Mouse (Mus musculus): ENCODE results near the gene Nt5c3. TPM values are rescaled to one million over a fixed set of nuclear protein-coding genes. Genes with fewer than 3 reads are reported as not detected.
A peak's percentile ranks its signal among the peaks of the same experiment; 100 is the strongest.

The Nt5c3 gene
- total and polyA plus RNA-seq, 2 experiments from 2014 or later: 38.4 to 155 TPM

GRCm38 (mm10) chr6:56923331-56923725, 404 bp downstream of the Nt5c3 start:
- WGBS: under 1% methylated on average over 25 of the region's 25 CpGs
- Histone ChIP-seq H3K9me3 (ENCODE audit: low read length) (no peaks in the 10 kb centered on the region), H3K4me1 (ENCODE audit: insufficient read depth, low read length) (0 out of 2 replicates have a peak, but pooled peaks cover 6% of the 10 kb centered on the region), H3K4me2 (ENCODE audit: low read depth, low read length) (peak overlapping the region; percentile 64), H3K9ac (replicated peaks; ENCODE audit: low read length) (peak overlapping the region; percentile 75), H3K27ac (peak overlapping the region; percentile 88), H3K36me3 (ENCODE audit: insufficient read depth, low read length) (no peaks in the 10 kb centered on the region), H3K27me3 (ENCODE audit: insufficient read depth, low read length) (no peaks in the 10 kb centered on the region), H3K4me3 (ENCODE audit: low read length) (peak overlapping the region; percentile 69)
- DNase-seq (ENCODE audit: low spot score): no peak
- no peak for ATAC-seq
- no peak for TF ChIP-seq CTCF (IDR thresholded peaks at IDR 0.05; ENCODE audit: low read depth)

GRCm38 (mm10) chr6:56920222-56921092, 3.3 kb downstream of the Nt5c3 start:
- Histone ChIP-seq H3K9ac (replicated peaks; ENCODE audit: low read length) (no peak overlapping the region), H3K4me3 (ENCODE audit: low read length) (no peak overlapping the region), H3K9me3 (ENCODE audit: low read length) (no peaks in the 10 kb centered on the region), H3K4me1 (ENCODE audit: insufficient read depth, low read length) (0 out of 2 replicates have a peak, but pooled peaks cover 6% of the 10 kb centered on the region), H3K27ac (no peak overlapping the region), H3K36me3 (ENCODE audit: insufficient read depth, low read length) (no peaks in the 10 kb centered on the region), H3K27me3 (ENCODE audit: insufficient read depth, low read length) (no peaks in the 10 kb centered on the region), H3K4me2 (ENCODE audit: low read depth, low read length) (no peak overlapping the region)
- no peak for ATAC-seq
- 76% methylated on average over 12 of the region's 12 CpGs for WGBS
- TF ChIP-seq CTCF (IDR thresholded peaks at IDR 0.05; ENCODE audit: low read depth): no peak
- DNase-seq (ENCODE audit: low spot score): no peak

GRCm38 (mm10) chr6:56919330-56920044, 4.2 kb downstream of the Nt5c3 start:
- H3K9ac ChIP-seq (replicated peaks; ENCODE audit: low read length): no peak overlapping the region
- H3K27me3 ChIP-seq (ENCODE audit: insufficient read depth, low read length): no peaks in the 10 kb centered on the region
- H3K4me2 ChIP-seq (ENCODE audit: low read depth, low read length): no peak overlapping the region
- no peak for ATAC-seq
- no peak overlapping the region for H3K27ac ChIP-seq
- no peak for TF ChIP-seq CTCF (IDR thresholded peaks at IDR 0.05; ENCODE audit: low read depth)
- H3K36me3 ChIP-seq (ENCODE audit: insufficient read depth, low read length): no peaks in the 10 kb centered on the region
- H3K4me1 ChIP-seq (ENCODE audit: insufficient read depth, low read length): 0 out of 2 replicates have a peak, but pooled peaks cover 2% of the 10 kb centered on the region
- no peak for DNase-seq (ENCODE audit: low spot score)
- H3K9me3 ChIP-seq (ENCODE audit: low read length): no peaks in the 10 kb centered on the region
- H3K4me3 ChIP-seq (ENCODE audit: low read length): no peak overlapping the region
- 94% methylated on average over 7 of the region's 7 CpGs for WGBS

GRCm38 (mm10) chr6:56917578-56918368, 6.0 kb downstream of the Nt5c3 start:
- Histone ChIP-seq H3K4me1 (ENCODE audit: insufficient read depth, low read length) (no peaks in the 10 kb centered on the region), H3K27me3 (ENCODE audit: insufficient read depth, low read length) (no peaks in the 10 kb centered on the region), H3K4me2 (ENCODE audit: low read depth, low read length) (no peak overlapping the region), H3K9me3 (ENCODE audit: low read length) (no peaks in the 10 kb centered on the region), H3K36me3 (ENCODE audit: insufficient read depth, low read length) (no peaks in the 10 kb centered on the region), H3K4me3 (ENCODE audit: low read length) (no peak overlapping the region), H3K9ac (replicated peaks; ENCODE audit: low read length) (no peak overlapping the region), H3K27ac (no peak overlapping the region)
- no peak for DNase-seq (ENCODE audit: low spot score)
- no peak for ATAC-seq
- 80% methylated on average over 12 of the region's 12 CpGs for WGBS
- TF ChIP-seq CTCF (IDR thresholded peaks at IDR 0.05; ENCODE audit: low read depth): no peak

- H3K4me2 ChIP-seq (ENCODE audit: low read depth, low read length): no peak overlapping the region
- WGBS: 89% methylated on average over 2 of the region's 2 CpGs
- no peak overlapping the region for H3K27ac ChIP-seq
- H3K4me3 ChIP-seq (ENCODE audit: low read length): no peak overlapping the region
- no peak for ATAC-seq
- TF ChIP-seq CTCF (IDR thresholded peaks at IDR 0.05; ENCODE audit: low read depth): no peak
- H3K9ac ChIP-seq (replicated peaks; ENCODE audit: low read length): no peak overlapping the region
- no peaks in the 10 kb centered on the region for H3K27me3 ChIP-seq (ENCODE audit: insufficient read depth, low read length)
- H3K4me1 ChIP-seq (ENCODE audit: insufficient read depth, low read length): no peaks in the 10 kb centered on the region
- no peaks in the 10 kb centered on the region for H3K36me3 ChIP-seq (ENCODE audit: insufficient read depth, low read length)
- DNase-seq (ENCODE audit: low spot score): no peak
- H3K9me3 ChIP-seq (ENCODE audit: low read length): no peaks in the 10 kb centered on the region
Measured at GRCm38 (mm10) chr6:56916279-56916678, 7.5 kb downstream of the Nt5c3 start.

GRCm38 (mm10) chr6:56913092-56913858, 10.5 kb downstream of the Nt5c3 start:
- no peak overlapping the region for H3K4me3 ChIP-seq (ENCODE audit: low read length)
- no peaks in the 10 kb centered on the region for H3K36me3 ChIP-seq (ENCODE audit: insufficient read depth, low read length)
- H3K27me3 ChIP-seq (ENCODE audit: insufficient read depth, low read length): no peaks in the 10 kb centered on the region
- H3K4me2 ChIP-seq (ENCODE audit: low read depth, low read length): no peak overlapping the region
- no peak for DNase-seq (ENCODE audit: low spot score)
- no peaks in the 10 kb centered on the region for H3K4me1 ChIP-seq (ENCODE audit: insufficient read depth, low read length)
- no peak overlapping the region for H3K27ac ChIP-seq
- no peak overlapping the region for H3K9ac ChIP-seq (replicated peaks; ENCODE audit: low read length)
- ATAC-seq: no peak
- TF ChIP-seq CTCF (IDR thresholded peaks at IDR 0.05; ENCODE audit: low read depth): no peak
- H3K9me3 ChIP-seq (ENCODE audit: low read length): no peaks in the 10 kb centered on the region
- 82% methylated on average over 2 of the region's 2 CpGs for WGBS
